Mouse (Mus musculus): ENCODE data around the gene Galp. TPM values are rescaled to one million over a fixed set of nuclear protein-coding genes. Genes with fewer than 3 reads are reported as not detected.

Gene Galp
- not detected in 2 replicates for polyA plus RNA-seq (2015; fragmentation: Nextera tagmentation; extraction: Ambion mirVana)

DNA sequence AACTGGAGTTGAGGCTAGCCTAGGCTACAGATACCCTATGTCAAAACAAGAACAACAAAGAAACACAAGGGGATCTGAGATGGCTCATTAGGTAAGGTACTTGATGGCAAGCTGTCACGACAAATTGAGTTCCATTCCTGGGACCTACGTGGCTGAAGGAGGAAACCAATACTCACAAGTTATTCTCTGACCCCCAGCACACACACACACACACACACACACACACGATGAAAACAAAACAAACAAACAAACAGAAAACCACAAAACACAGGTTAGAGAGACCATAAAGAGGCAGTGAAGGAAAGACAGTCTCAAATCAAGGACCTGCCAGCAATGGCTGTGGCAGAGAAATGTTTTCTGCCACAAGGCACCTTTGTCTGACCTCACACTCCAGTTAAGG is at the start of gene Galp:
TSS of gene Galp (plus strand) at position 301 of the 400 bp plus-strand sequence.
- H3K27me3 ChIP-seq (replicated peaks; ENCODE audit: control insufficient read depth, insufficient read depth, low read length), result 0 out of 2 replicates have a peak, but pooled peaks cover 2% of the 10 kb centered on the region
- 51% methylated on average over 3 of the region's 3 CpGs for WGBS
- no peak within 1 kb of the TSS for H3K4me2 ChIP-seq (ENCODE audit: low read depth, low read length)
- H3K9ac ChIP-seq (ENCODE audit: low read depth, low read length), result no peak within 1 kb of the TSS
- no peaks in the 10 kb centered on the region for H3K9me3 ChIP-seq (ENCODE audit: control insufficient read depth, low read length)
- H3K4me1 ChIP-seq (ENCODE audit: control insufficient read depth, insufficient read depth, low read length), result no peaks in the 10 kb centered on the region
- no peak for ATAC-seq
- no peak within 1 kb of the TSS for H3K27ac ChIP-seq (ENCODE audit: low read length)
- H3K4me3 ChIP-seq (ENCODE audit: low read length), result no peak within 1 kb of the TSS
- H3K36me3 ChIP-seq (ENCODE audit: control insufficient read depth, insufficient read depth, low read length), result no peaks in the 10 kb centered on the region

DNA sequence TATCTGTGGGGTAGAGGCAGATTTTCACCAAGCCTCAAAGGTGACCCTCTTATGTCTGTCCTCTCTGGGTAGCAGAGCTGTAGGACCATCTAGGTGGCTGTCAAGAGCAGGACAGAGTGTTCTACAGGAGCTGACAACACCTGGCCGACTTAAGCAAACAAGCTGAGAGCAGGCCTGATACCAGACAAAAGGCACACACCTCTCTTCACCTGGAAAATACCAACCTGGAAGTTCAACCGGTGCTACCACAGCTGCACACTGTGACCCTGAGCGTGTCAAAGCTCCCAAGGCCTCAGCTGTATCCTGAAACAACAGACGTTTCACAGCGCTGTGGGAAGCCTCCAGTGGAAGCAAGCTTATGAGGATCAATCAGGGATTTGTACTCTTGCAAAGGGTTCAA is 49.2 kb upstream of the Galp start:
- H3K9ac ChIP-seq (ENCODE audit: low read depth, low read length), result 0 out of 2 replicates have a peak overlapping the region, but pooled peaks have one; percentile 3
- no peak overlapping the region for H3K4me3 ChIP-seq (ENCODE audit: low read length)
- peaks cover 34% of the 10 kb centered on the region for H3K4me1 ChIP-seq (ENCODE audit: control insufficient read depth, insufficient read depth, low read length)
- H3K9me3 ChIP-seq (ENCODE audit: control insufficient read depth, low read length), result no peaks in the 10 kb centered on the region
- no peaks in the 10 kb centered on the region; the same call in 1 of the 2 replicates for H3K36me3 ChIP-seq (ENCODE audit: control insufficient read depth, insufficient read depth, low read length)
- 55% methylated on average over 5 of the region's 5 CpGs for WGBS
- no peak overlapping the region for H3K4me2 ChIP-seq (ENCODE audit: low read depth, low read length)
- H3K27ac ChIP-seq (ENCODE audit: low read length), result 0 out of 2 replicates have a peak overlapping the region, but pooled peaks have one; percentile 10
- H3K27me3 ChIP-seq (replicated peaks; ENCODE audit: control insufficient read depth, insufficient read depth, low read length), result no peaks in the 10 kb centered on the region
- ATAC-seq, result peak; percentile 51

- WGBS, result 92% methylated on average over 1 of the region's 1 CpGs
- Histone ChIP-seq H3K27me3 (replicated peaks; ENCODE audit: control insufficient read depth, insufficient read depth, low read length) (no peaks in the 10 kb centered on the region), H3K9ac (ENCODE audit: low read depth, low read length) (no peak overlapping the region), H3K9me3 (ENCODE audit: control insufficient read depth, low read length) (no peaks in the 10 kb centered on the region), H3K4me2 (ENCODE audit: low read depth, low read length) (no peak overlapping the region), H3K27ac (ENCODE audit: low read length) (no peak overlapping the region), H3K4me1 (ENCODE audit: control insufficient read depth, insufficient read depth, low read length) (peaks cover 44% of the 10 kb centered on the region), H3K36me3 (ENCODE audit: control insufficient read depth, insufficient read depth, low read length) (no peaks in the 10 kb centered on the region), H3K4me3 (ENCODE audit: low read length) (no peak overlapping the region)
- no peak for ATAC-seq
These were observed 45.6 kb upstream of the Galp start for GRCm38 (mm10) chr7:6151266-6151665.

- Histone ChIP-seq H3K9ac (ENCODE audit: low read depth, low read length) (no peak overlapping the region), H3K4me1 (ENCODE audit: control insufficient read depth, insufficient read depth, low read length) (peaks cover 42% of the 10 kb centered on the region), H3K4me3 (ENCODE audit: low read length) (no peak overlapping the region), H3K4me2 (ENCODE audit: low read depth, low read length) (no peak overlapping the region), H3K27ac (ENCODE audit: low read length) (no peak overlapping the region), H3K27me3 (replicated peaks; ENCODE audit: control insufficient read depth, insufficient read depth, low read length) (no peaks in the 10 kb centered on the region), H3K36me3 (ENCODE audit: control insufficient read depth, insufficient read depth, low read length) (no peaks in the 10 kb centered on the region), H3K9me3 (ENCODE audit: control insufficient read depth, low read length) (no peaks in the 10 kb centered on the region)
- no peak for ATAC-seq
- WGBS, result 85% methylated on average over 3 of the region's 3 CpGs
These were observed 44.9 kb upstream of the Galp start for GRCm38 (mm10) chr7:6152036-6152435.

GRCm38 (mm10) chr7:6153131-6153530 is 43.8 kb upstream of the Galp start:
- Histone ChIP-seq H3K27me3 (replicated peaks; ENCODE audit: control insufficient read depth, insufficient read depth, low read length) (no peaks in the 10 kb centered on the region), H3K36me3 (ENCODE audit: control insufficient read depth, insufficient read depth, low read length) (no peaks in the 10 kb centered on the region), H3K9ac (ENCODE audit: low read depth, low read length) (no peak overlapping the region), H3K27ac (ENCODE audit: low read length) (no peak overlapping the region), H3K4me1 (ENCODE audit: control insufficient read depth, insufficient read depth, low read length) (peaks cover 37% of the 10 kb centered on the region), H3K4me3 (ENCODE audit: low read length) (no peak overlapping the region), H3K9me3 (ENCODE audit: control insufficient read depth, low read length) (no peaks in the 10 kb centered on the region), H3K4me2 (ENCODE audit: low read depth, low read length) (no peak overlapping the region)
- WGBS, result 87% methylated on average over 3 of the region's 3 CpGs
- ATAC-seq, result no peak

GRCm38 (mm10) chr7:6154164-6154563 is 42.7 kb upstream of the Galp start:
- Histone ChIP-seq H3K27ac (ENCODE audit: low read length) (peak overlapping the region; percentile 93), H3K27me3 (replicated peaks; ENCODE audit: control insufficient read depth, insufficient read depth, low read length) (no peaks in the 10 kb centered on the region), H3K4me3 (ENCODE audit: low read length) (peak overlapping the region; percentile 80; the same call in 1 of the 2 replicates), H3K9me3 (ENCODE audit: control insufficient read depth, low read length) (no peaks in the 10 kb centered on the region), H3K4me1 (ENCODE audit: control insufficient read depth, insufficient read depth, low read length) (peaks cover 31% of the 10 kb centered on the region), H3K4me2 (ENCODE audit: low read depth, low read length) (peak overlapping the region; percentile 78), H3K36me3 (ENCODE audit: control insufficient read depth, insufficient read depth, low read length) (no peaks in the 10 kb centered on the region), H3K9ac (ENCODE audit: low read depth, low read length) (peak overlapping the region; percentile 88; the same call in 1 of the 2 replicates)
- ATAC-seq, result no peak
- WGBS, result 57% methylated on average over 5 of the region's 5 CpGs

- Histone ChIP-seq H3K9me3 (ENCODE audit: control insufficient read depth, low read length) (no peaks in the 10 kb centered on the region), H3K4me1 (ENCODE audit: control insufficient read depth, insufficient read depth, low read length) (peaks cover 31% of the 10 kb centered on the region), H3K4me2 (ENCODE audit: low read depth, low read length) (peak overlapping the region; percentile 78), H3K27ac (ENCODE audit: low read length) (peak overlapping the region; percentile 93), H3K9ac (ENCODE audit: low read depth, low read length) (peak overlapping the region; percentile 88), H3K27me3 (replicated peaks; ENCODE audit: control insufficient read depth, insufficient read depth, low read length) (no peaks in the 10 kb centered on the region), H3K36me3 (ENCODE audit: control insufficient read depth, insufficient read depth, low read length) (no peaks in the 10 kb centered on the region), H3K4me3 (ENCODE audit: low read length) (peak overlapping the region; percentile 80)
- under 1% methylated on average over 84 of the region's 85 CpGs for WGBS
- peak; percentile 73 for ATAC-seq
These were observed 41.6 kb upstream of the Galp start for GRCm38 (mm10) chr7:6155031-6155872.

GRCm38 (mm10) chr7:6155901-6156411 is 40.9 kb upstream of the Galp start, which contains the start of gene Zfp787:
Zfp787 (minus strand) TSS chr7:6155997.
- peak within 1 kb of the TSS; percentile 88 for H3K9ac ChIP-seq (ENCODE audit: low read depth, low read length)
- peak within 1 kb of the TSS; percentile 93 for H3K27ac ChIP-seq (ENCODE audit: low read length)
- peaks cover 31% of the 10 kb centered on the region for H3K4me1 ChIP-seq (ENCODE audit: control insufficient read depth, insufficient read depth, low read length)
- H3K36me3 ChIP-seq (ENCODE audit: control insufficient read depth, insufficient read depth, low read length), result no peaks in the 10 kb centered on the region
- peak within 1 kb of the TSS; percentile 78 for H3K4me2 ChIP-seq (ENCODE audit: low read depth, low read length)
- H3K27me3 ChIP-seq (replicated peaks; ENCODE audit: control insufficient read depth, insufficient read depth, low read length), result no peaks in the 10 kb centered on the region
- WGBS, result under 1% methylated on average over 49 of the region's 54 CpGs
- H3K9me3 ChIP-seq (ENCODE audit: control insufficient read depth, low read length), result no peaks in the 10 kb centered on the region
- peak within 1 kb of the TSS; percentile 80 for H3K4me3 ChIP-seq (ENCODE audit: low read length)
- peak; percentile 95 for ATAC-seq

DNA sequence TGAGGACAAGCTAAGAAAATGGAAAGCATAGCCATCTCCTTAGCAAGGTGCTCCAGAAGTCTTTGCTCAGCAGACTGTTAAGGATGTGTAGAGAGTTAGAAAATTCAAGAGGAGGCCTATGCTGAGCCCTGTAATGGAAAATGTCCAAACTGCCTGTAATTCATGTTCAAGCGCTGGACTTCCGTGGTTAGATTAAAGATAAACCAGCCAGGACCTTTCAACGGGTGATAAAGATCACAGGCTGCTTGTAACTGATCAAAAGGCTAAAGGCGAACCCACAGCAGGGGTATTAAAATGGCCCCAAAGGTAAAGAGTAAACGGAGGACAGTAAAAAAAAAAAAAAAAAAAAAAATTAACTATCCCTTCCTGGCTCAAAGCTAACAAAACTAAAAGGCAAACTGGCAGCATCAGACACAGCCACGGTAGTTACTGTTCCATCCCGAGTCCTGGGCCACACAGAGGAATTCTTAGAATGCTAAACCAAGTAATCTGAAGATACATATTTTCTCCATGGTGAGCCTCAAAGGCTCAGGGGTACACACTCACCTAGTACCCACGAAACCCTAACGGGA is 39.9 kb upstream of the Galp start:
- Histone ChIP-seq H3K27ac (ENCODE audit: low read length) (peak overlapping the region; percentile 93), H3K27me3 (replicated peaks; ENCODE audit: control insufficient read depth, insufficient read depth, low read length) (no peaks in the 10 kb centered on the region), H3K9me3 (ENCODE audit: control insufficient read depth, low read length) (no peaks in the 10 kb centered on the region), H3K4me2 (ENCODE audit: low read depth, low read length) (peak overlapping the region; percentile 65), H3K36me3 (ENCODE audit: control insufficient read depth, insufficient read depth, low read length) (no peaks in the 10 kb centered on the region), H3K9ac (ENCODE audit: low read depth, low read length) (peak overlapping the region; percentile 88; the same call in 1 of the 2 replicates), H3K4me3 (ENCODE audit: low read length) (peak overlapping the region; percentile 80), H3K4me1 (ENCODE audit: control insufficient read depth, insufficient read depth, low read length) (peaks cover 22% of the 10 kb centered on the region)
- 48% methylated on average over 9 of the region's 9 CpGs for WGBS
- no peak for ATAC-seq
